Mouse (Mus musculus): ENCODE data around the gene Gm12166.
"Not testable (repeated sequence)": the region's sequence is repeated elsewhere in the genome, so short reads cannot be mapped to it uniquely, and the experiment has no call there.

The Gm12166 gene

DNA sequence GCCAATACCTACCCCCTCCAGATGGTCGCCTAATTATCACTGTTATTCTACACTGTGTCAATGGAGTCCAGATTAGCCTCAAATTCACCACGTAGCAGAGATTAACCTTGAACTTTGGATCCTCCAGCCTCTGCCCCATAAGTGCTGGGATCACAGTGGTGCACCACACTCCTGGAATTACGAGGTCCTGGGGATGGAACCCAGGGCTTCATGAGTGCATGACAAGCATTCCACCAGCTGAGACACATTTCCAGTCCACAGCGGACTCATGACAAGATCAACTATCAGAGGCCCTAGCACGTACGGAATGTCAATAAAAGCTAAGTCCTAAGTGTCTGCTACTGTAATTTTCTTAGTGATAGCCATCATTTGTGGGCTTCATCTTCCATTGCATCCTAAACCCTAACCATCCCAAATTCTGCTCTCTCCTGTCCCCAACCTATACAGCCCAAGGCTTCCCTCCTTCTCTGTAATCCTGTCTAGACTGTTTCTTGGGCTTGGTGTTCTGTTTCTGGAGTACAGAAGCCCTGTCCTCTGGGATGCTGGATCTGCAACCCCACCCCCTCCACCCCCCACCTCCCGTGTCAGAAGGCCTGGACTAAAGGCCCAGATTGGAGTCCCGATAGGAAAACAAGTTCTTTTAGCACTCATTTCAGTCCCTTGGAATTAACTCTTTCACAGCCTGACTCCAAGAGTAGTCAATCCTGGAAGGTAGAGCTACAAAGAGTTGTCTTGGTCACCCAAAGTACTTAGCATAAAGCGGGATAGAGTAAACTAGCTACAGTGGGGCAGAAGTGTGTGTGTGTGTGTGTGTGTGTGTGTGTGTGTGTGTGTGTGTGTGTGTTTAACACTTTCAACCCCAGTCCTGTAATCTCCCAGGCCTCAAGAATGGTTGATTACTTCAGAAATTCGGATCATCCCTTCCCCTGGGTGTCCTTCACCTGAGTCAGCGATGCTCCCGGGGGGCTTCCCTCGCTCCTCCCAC, 3.1 kb upstream of the Gm12166 start:
- peak; percentile 34 for DNase-seq (ENCODE audit: low spot score)

DNA sequence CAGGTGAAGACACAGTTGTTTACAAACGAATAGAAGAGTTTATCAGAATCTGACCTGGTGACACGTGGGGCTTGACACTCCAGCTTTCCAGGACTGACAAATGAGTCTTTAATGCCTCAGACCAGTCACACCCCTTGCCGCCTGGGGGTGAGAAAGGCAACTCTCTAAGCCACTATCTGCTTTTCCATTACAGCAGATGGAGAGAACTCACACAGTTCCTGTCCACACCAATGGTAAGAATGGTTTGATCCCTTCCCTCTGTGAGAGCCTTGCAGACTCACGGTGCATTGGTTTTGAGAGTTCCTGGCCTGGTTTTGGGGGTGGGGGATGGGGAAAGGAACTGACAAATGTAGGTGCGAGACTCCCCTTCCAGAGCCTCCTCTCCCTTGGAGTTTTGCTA, 2.2 kb upstream of the Gm12166 start:
- DNase-seq (ENCODE audit: low spot score), result no peak

DNA sequence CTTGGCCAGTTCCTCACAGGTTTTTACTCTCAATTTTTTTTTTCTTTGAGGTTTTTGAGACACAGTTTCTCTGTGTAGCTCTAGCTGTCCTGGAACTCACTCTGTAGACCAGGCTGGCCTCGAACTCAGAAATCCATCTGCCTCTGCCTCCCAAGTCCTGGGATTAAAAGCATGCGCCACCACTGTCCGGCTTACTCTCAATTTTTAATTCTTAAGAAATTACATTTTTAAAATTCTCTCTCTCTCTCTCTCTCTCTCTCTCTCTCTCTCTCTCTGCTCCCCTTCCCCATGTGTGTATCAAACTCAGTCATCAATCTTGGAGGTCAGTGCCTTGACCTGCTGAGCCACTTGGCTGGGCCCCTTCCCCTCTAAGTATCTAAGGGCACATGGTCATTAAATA, 1.3 kb upstream of the Gm12166 start:
- not testable (repeated sequence) for DNase-seq (ENCODE audit: low spot score)

GRCm38 (mm10) chr11:46047264-46047663, 4.9 kb downstream of the Gm12166 start:
- no peak for DNase-seq (ENCODE audit: low spot score)

DNA sequence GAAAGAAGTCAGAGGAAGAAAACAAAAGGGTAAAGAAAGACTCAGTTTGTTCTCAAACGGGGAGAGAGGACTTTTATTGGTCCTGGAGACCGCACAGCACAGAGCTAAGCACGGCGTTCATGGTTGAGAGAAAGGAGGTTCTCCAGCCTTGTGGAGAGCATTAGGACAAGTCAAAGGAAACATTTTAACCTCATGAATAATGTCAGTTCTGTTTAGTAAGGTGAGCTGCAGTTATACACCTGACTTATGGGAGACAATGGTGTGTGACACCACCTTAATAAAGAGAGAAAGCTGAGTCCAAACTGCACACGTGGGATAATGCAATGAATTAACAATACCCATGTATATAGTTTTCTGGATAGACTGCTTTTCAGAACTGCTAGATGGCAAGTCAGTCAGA, 7.3 kb downstream of the Gm12166 start:
- no peak for DNase-seq (ENCODE audit: low spot score)

DNA sequence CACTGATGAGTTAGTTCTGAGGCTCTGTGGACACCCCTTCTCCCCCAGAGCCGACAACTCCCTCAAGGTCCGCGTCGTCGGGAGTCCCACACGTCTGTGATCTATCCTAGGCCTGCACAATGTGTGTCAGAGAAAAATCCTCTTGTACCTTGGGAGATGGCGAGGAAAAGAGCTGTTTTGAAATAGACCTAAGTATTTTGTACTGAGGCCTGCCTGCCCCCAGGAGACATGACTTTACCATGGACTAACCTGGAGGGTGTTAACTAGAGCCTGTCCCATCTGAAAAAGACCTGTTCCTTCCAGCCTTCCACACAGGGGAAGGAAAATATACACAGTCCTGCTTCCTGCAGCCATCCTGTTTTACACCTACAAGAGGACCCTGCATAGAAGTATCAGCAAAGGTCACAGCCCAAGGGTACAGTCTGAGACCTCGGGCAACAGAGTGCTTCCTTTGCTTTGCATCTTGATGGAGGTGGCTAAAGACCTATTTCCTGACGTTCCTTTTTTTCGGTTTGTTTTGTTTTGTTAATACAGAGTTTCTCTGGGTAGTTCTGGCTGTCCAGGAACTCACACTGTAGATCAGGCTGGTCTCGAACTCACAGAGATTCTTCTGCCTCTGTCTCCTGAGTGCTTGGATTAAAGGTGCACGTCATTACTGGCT, 10.4 kb downstream of the Gm12166 start:
- no peak for DNase-seq (ENCODE audit: low spot score)

DNA sequence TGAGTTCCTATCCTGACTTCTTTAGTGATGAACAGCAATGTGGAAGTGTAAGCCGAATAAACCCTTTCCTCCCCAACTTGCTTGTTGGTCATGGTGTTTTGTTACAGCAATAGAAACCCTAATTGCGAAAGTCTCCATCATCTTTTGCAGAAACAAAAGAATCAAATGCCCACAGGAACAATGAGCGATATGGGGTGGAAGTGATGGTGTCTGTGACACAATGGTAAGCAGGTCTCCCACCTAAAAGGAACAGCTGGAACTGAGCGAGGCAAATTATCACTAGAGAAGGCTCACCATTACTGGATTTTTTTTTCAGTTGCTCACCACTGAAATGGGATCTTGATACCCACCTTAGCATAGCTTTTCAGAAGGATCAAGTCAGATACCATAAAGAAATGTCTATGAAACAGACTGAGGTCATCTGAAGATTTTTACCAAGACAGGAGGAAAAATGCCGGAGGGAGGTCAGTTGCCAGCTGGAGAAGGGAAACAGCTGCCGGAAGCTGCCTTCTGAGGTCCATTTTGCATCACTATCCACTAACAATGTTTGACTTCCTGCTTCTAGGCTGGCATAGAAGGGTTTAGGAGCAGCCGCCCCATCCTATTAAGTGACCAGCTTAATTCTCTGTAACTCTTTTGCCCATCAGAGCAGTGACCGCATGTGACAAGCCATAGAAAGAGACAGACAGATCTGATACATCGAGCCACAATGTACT, 11.1 kb downstream of the Gm12166 start:
- DNase-seq (ENCODE audit: low spot score), result no peak

GRCm38 (mm10) chr11:46039335-46039734, 12.8 kb downstream of the Gm12166 start:
- DNase-seq (ENCODE audit: low spot score), result no peak

- no peak for DNase-seq (ENCODE audit: low spot score)
Measured at GRCm38 (mm10) chr11:46038901-46039300, 13.2 kb downstream of the Gm12166 start.

GRCm38 (mm10) chr11:46036374-46036773, 15.7 kb downstream of the Gm12166 start:
- DNase-seq (ENCODE audit: low spot score), result no peak

GRCm38 (mm10) chr11:46032956-46033355, 19.2 kb downstream of the Gm12166 start:
- DNase-seq (ENCODE audit: low spot score), result no peak

GRCm38 (mm10) chr11:46031470-46031869, 20.7 kb downstream of the Gm12166 start:
- no peak for DNase-seq (ENCODE audit: low spot score)

- no peak for DNase-seq (ENCODE audit: low spot score)
Measured at GRCm38 (mm10) chr11:46030026-46030425, 22.1 kb downstream of the Gm12166 start.

- DNase-seq (ENCODE audit: low spot score), result no peak
Measured at GRCm38 (mm10) chr11:46029485-46029884, 22.6 kb downstream of the Gm12166 start.

DNA sequence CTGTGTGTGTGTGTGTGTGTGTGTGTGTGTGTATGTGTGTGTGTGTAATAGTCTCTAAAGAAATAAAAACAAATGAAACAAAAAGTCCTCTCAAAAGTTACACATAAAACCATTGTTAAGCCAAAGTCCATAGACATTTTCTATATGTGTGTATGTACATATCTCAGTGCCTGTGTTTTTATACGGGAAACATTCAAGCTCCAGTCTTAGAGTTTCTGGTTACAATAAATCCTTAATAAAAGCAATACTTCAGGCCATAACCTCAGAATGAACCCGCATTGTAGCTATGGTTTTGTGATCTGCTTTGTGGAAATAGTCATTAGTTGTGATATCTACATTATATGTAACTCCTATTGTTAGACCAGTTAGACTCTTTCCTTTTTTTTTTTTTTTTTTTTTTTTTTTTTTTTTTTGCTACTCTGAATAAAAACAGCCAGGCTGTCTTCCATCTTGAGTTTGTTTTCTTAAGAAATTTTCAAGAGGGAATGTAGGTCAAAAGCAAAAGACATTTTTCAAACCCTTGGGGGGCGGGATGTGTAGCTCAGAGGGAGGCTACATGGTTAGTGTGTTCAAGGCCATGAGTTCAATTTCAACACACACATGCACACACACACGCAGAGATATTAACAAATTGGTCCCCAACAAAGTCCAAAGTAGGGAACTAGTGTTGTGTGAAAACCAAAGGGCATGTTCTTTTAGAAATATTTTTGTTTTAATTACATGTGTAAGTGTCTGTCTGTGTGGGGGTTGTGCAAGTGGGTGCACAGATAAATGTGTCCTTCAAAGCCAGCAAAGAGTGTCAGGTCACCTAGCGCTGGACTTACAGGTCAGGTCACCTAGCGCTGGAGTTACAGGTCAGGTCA, 23.9 kb downstream of the Gm12166 start:
- DNase-seq (ENCODE audit: low spot score), result no peak

- no peak for DNase-seq (ENCODE audit: low spot score)
Measured at GRCm38 (mm10) chr11:46025962-46026392, 26.1 kb downstream of the Gm12166 start.

GRCm38 (mm10) chr11:46022983-46023382, 29.1 kb downstream of the Gm12166 start:
- no peak for DNase-seq (ENCODE audit: low spot score)

DNA sequence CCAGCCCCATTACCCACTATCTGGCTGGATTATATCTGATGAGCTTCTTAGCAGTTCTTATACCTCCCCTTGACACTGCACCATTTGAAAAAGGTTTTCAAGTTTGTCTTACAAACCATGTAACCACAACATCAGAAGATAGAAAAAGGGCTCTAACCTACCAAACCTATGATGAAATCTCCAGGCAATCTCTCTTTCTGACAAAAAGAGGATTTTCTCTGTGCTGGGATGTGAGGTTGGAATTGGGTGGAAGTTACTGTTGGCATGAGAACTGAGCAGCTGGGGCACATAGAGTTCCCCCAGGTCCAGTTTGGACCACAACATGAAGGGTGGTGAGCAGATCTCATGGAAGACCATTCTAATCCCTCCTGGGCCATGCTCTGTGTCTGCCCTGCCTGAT, 30.3 kb downstream of the Gm12166 start:
- no peak for DNase-seq (ENCODE audit: low spot score)

GRCm38 (mm10) chr11:46020246-46020645, 31.9 kb downstream of the Gm12166 start:
- DNase-seq (ENCODE audit: low spot score), result no peak

GRCm38 (mm10) chr11:46016061-46016460, 36.1 kb downstream of the Gm12166 start:
- DNase-seq (ENCODE audit: low spot score), result peak; percentile 89
